ENCODE assay signal across 10 mouse cellular contexts in the genomic region with DNA sequence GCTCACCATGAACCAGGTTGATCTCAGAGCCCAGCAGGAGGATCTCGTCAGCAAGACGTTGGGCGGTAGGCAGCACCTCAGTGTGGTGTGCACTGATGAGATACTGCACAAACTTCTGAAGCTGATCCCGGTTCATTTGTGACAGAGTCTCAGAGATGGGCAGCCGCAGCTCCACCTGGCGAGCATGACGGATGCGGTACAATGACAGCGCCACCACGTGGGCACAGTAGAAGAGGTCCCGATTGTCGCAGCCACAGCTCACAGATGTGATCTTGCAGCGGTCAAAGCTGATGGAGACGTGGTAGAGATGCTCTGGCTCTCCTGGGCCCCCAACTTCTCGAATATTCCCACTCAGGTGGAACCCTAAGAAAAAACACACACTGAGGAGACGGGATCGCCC. TPM values are rescaled to one million over a fixed set of nuclear protein-coding genes. Genes with fewer than 3 reads are reported as not detected.
A peak's percentile ranks its signal among the peaks of the same experiment; 100 is the strongest.
DNase-seq lines count a peak whose midpoint lies in the region; ATAC-seq and TF ChIP-seq lines count a peak whose summit lies in the region.
"Had no signal": no experiment of that assay in that cellular context is flagged by ENCODE, and none has a peak within 500 bp of the region (broad histone marks: within the 10 kb centered on the region; RNA-seq: fewer than 3 reads in every experiment).

No protein-coding gene starts in this region.

- no peaks in the 10 kb centered on the region for H3K9me3 ChIP-seq in hindbrain, postnatal 0 days (ENCODE audit: low read length)
- H3K9me3 ChIP-seq in hindbrain, embryonic 13.5 days, result no peaks in the 10 kb centered on the region
- no peaks in the 10 kb centered on the region for H3K9me3 ChIP-seq in ES-E14 (ENCODE audit: control insufficient read depth, insufficient read depth, low read depth, low read length)
- H3K9me3 ChIP-seq: heart, embryonic 15.5 days had no signal

- H3K4me3 ChIP-seq in hindbrain, postnatal 0 days (ENCODE audit: low read length), result no peak overlapping the region
- no peak overlapping the region for H3K4me3 ChIP-seq in hindbrain, embryonic 13.5 days
- H3K4me3 ChIP-seq in ES-E14 (ENCODE audit: insufficient read depth in 1 of 2, low read depth in 1 of 2, low read length in 2 of 2, poor library complexity in 1 of 2, severe bottlenecking in 1 of 2), result no peak overlapping the region
- H3K4me3 ChIP-seq in embryonic fibroblast, embryonic 13.5 days (ENCODE audit: insufficient read depth, low read length), result no peak overlapping the region
- H3K4me3 ChIP-seq: heart, embryonic 15.5 days had no signal

- 0 out of 2 replicates have a peak, but pooled peaks have one; percentile 8 for ATAC-seq in hindbrain, postnatal 0 days
- ATAC-seq in hindbrain, embryonic 13.5 days (ENCODE audit: low FRiP score), result no peak

- WGBS in hindbrain, postnatal 0 days, result 80% methylated on average over 17 of the region's 17 CpGs
- WGBS in hindbrain, embryonic 13.5 days, result 81% methylated on average over 17 of the region's 17 CpGs

- peak; percentile 49 for TF ChIP-seq CTCF in hindbrain, postnatal 0 days (IDR thresholded peaks at IDR 0.05; ENCODE audit: low read depth)
- peak; percentile 41; the same call in 1 of the 2 replicates for TF ChIP-seq CTCF in embryonic fibroblast, embryonic 13.5 days (IDR thresholded peaks at IDR 0.05; ENCODE audit: borderline replicate concordance, insufficient read depth, low read length)

- in situ Hi-C loops in ES-E14 (cut with MboI; ENCODE audit: low sequenced_read_pairs in 2 of 2, unreplicated experiment in 2 of 2), result no loop called here

- H3K36me3 ChIP-seq in hindbrain, postnatal 0 days (ENCODE audit: insufficient read depth, low read length), result peaks cover 60% of the 10 kb centered on the region
- peaks cover 92% of the 10 kb centered on the region for H3K36me3 ChIP-seq in hindbrain, embryonic 13.5 days
- H3K36me3 ChIP-seq in ES-E14 (ENCODE audit: control insufficient read depth, insufficient read depth, low read length, poor library complexity, severe bottlenecking), result peaks cover 17% of the 10 kb centered on the region; the same call in 1 of the 2 replicates

- H3K27me3 ChIP-seq in hindbrain, postnatal 0 days (ENCODE audit: insufficient read depth, low read length), result no peaks in the 10 kb centered on the region
- no peaks in the 10 kb centered on the region for H3K27me3 ChIP-seq in hindbrain, embryonic 13.5 days
- H3K27me3 ChIP-seq: heart, embryonic 15.5 days had no signal

- peaks cover 7% of the 10 kb centered on the region; the same call in 1 of the 2 replicates for H3K4me1 ChIP-seq in hindbrain, postnatal 0 days (ENCODE audit: insufficient read depth, low read length)
- H3K4me1 ChIP-seq in hindbrain, embryonic 13.5 days (replicated peaks), result peaks cover 31% of the 10 kb centered on the region
- no peaks in the 10 kb centered on the region for H3K4me1 ChIP-seq in ES-E14 (ENCODE audit: control insufficient read depth in 2 of 2, insufficient read depth in 2 of 2, low read length in 2 of 2, poor library complexity in 1 of 2)
- H3K4me1 ChIP-seq in embryonic fibroblast, embryonic 13.5 days (ENCODE audit: control insufficient read depth, insufficient read depth, low read length), result no peaks in the 10 kb centered on the region

- no peak overlapping the region for H3K9ac ChIP-seq in hindbrain, postnatal 0 days (replicated peaks; ENCODE audit: low read length)
- H3K9ac ChIP-seq in hindbrain, embryonic 13.5 days, result no peak overlapping the region
- no peak overlapping the region for H3K9ac ChIP-seq in ES-E14 (ENCODE audit: insufficient read depth, low read depth, low read length, poor library complexity, severe bottlenecking)
- H3K9ac ChIP-seq: heart, embryonic 15.5 days had no signal

- DNase-seq in hindbrain, postnatal 0 days (ENCODE audit: low spot score), result no peak
- DNase-seq in lung, postnatal 10 days, result peak; percentile 19
- DNase-seq in lung, postnatal 25 days (ENCODE audit: low spot score), result no peak
- peak; percentile 36 for DNase-seq in ES-E14 (ENCODE audit: low read depth, low spot score)
- DNase-seq in adrenal gland, adult 2 months, result no peak
- DNase-seq: cerebellum, adult 11-12 months; kidney, adult 18-20 months had no signal

- no peak overlapping the region for H3K27ac ChIP-seq in hindbrain, postnatal 0 days
- no peak overlapping the region for H3K27ac ChIP-seq in hindbrain, embryonic 13.5 days
- H3K27ac ChIP-seq in ES-E14 (ENCODE audit: insufficient read depth, low read depth, low read length, poor library complexity, severe bottlenecking), result no peak overlapping the region
- H3K27ac ChIP-seq in embryonic fibroblast, embryonic 13.5 days (ENCODE audit: insufficient read depth, low read length), result no peak overlapping the region
- H3K27ac ChIP-seq: heart, embryonic 15.5 days had no signal

- H3K4me2 ChIP-seq in hindbrain, postnatal 0 days (ENCODE audit: low read depth, low read length), result no peak overlapping the region
- H3K4me2 ChIP-seq in hindbrain, embryonic 13.5 days, result no peak overlapping the region
- H3K4me2 ChIP-seq: heart, embryonic 15.5 days had no signal

- TF ChIP-seq POLR2A in embryonic fibroblast, embryonic 13.5 days (IDR thresholded peaks at IDR 0.05; ENCODE audit: low read depth, low read length), result no peak

TF ChIP-seq in ES-E14, 5 proteins besides CTCF, POLR2A, EP300 and RAD21:
- TF ChIP-seq MAFK (IDR thresholded peaks at IDR 0.05; ENCODE audit: insufficient read depth, low read depth, low read length) (no peak), ZNF384 (IDR thresholded peaks at IDR 0.05; ENCODE audit: low read depth, low read length) (no peak), ZC3H11A (IDR thresholded peaks at IDR 0.05; ENCODE audit: borderline replicate concordance, low read depth, low read length) (no peak), HCFC1 (IDR thresholded peaks at IDR 0.05; ENCODE audit: borderline replicate concordance, insufficient read depth, low read length) (no peak), CHD2 (IDR thresholded peaks at IDR 0.05; ENCODE audit: low read depth, low read length) (no peak)

RNA-seq across cellular contexts. Expression of gene Zswim4, which starts 6.1 kb away (rescaled TPM):
- 44.1 and 50.6 TPM in 2 replicates for total RNA-seq in hindbrain, postnatal 0 days (2014; rRNA removed)
- 11.0 and 11.3 TPM in 2 replicates for polyA plus RNA-seq in hindbrain, postnatal 0 days (2015; fragmentation: Nextera tagmentation; extraction: Ambion mirVana)
- polyA plus RNA-seq in hindbrain, embryonic 13.5 days (2015; fragmentation: Nextera tagmentation; extraction: Ambion mirVana), result 38.5 and 39.1 TPM in 2 replicates
- 22.1 and 24.6 TPM in 2 replicates for total RNA-seq in ES-E14 (2012; rRNA removed)
- polyA plus RNA-seq in embryonic fibroblast, embryonic 13.5 days (2011; ENCODE audit: insufficient read length, low read depth, missing spikeins), result 7.3 and 10.9 TPM in 2 replicates
- 10 to 100 TPM; 31.4 to 55.6 TPM for total RNA-seq in adrenal gland, adult 2 months (2021)
- 66.3 and 76.1 TPM in 2 replicates for polyA plus RNA-seq in adrenal gland, adult 2 months (2012; rRNA removed)

RNA-seq across cellular contexts. Expression of gene D8Ertd738e, which starts 18.8 kb away (rescaled TPM):
- total RNA-seq in hindbrain, postnatal 0 days (2014; rRNA removed), result 69.4 and 79.5 TPM in 2 replicates
- 318 and 325 TPM in 2 replicates for polyA plus RNA-seq in hindbrain, postnatal 0 days (2015; fragmentation: Nextera tagmentation; extraction: Ambion mirVana)
- 263 and 280 TPM in 2 replicates for polyA plus RNA-seq in hindbrain, embryonic 13.5 days (2015; fragmentation: Nextera tagmentation; extraction: Ambion mirVana)
- total RNA-seq in ES-E14 (2012; rRNA removed), result 148 and 181 TPM in 2 replicates
- polyA plus RNA-seq in embryonic fibroblast, embryonic 13.5 days (2011; ENCODE audit: insufficient read length, low read depth, missing spikeins), result 98.2 and 104 TPM in 2 replicates
- 100 to 1,000 TPM; 268 to 291 TPM for total RNA-seq in adrenal gland, adult 2 months (2021)
- polyA plus RNA-seq in adrenal gland, adult 2 months (2012; rRNA removed), result 58.8 and 67.3 TPM in 2 replicates

RNA-seq across cellular contexts. Expression of gene Mri1, which starts 26.4 kb away (rescaled TPM):
- total RNA-seq in hindbrain, postnatal 0 days (2014; rRNA removed), result 46.1 and 71.6 TPM in 2 replicates
- 41.6 and 44.7 TPM in 2 replicates for polyA plus RNA-seq in hindbrain, postnatal 0 days (2015; fragmentation: Nextera tagmentation; extraction: Ambion mirVana)
- 50.7 and 57.6 TPM in 2 replicates for polyA plus RNA-seq in hindbrain, embryonic 13.5 days (2015; fragmentation: Nextera tagmentation; extraction: Ambion mirVana)
- total RNA-seq in ES-E14 (2012; rRNA removed), result 32.7 and 55.6 TPM in 2 replicates
- polyA plus RNA-seq in embryonic fibroblast, embryonic 13.5 days (2011; ENCODE audit: insufficient read length, low read depth, missing spikeins), result 16.7 and 25.1 TPM in 2 replicates
- total RNA-seq in adrenal gland, adult 2 months (2021), result 10 to 100 TPM; 27.9 to 38.1 TPM
- polyA plus RNA-seq in adrenal gland, adult 2 months (2012; rRNA removed), result 239 and 243 TPM in 2 replicates

RNA-seq across cellular contexts. Expression of gene Ccdc130, which starts 39.4 kb away (rescaled TPM):
- 6.0 and 7.5 TPM in 2 replicates for total RNA-seq in hindbrain, postnatal 0 days (2014; rRNA removed)
- 12.4 and 12.9 TPM in 2 replicates for polyA plus RNA-seq in hindbrain, postnatal 0 days (2015; fragmentation: Nextera tagmentation; extraction: Ambion mirVana)
- polyA plus RNA-seq in hindbrain, embryonic 13.5 days (2015; fragmentation: Nextera tagmentation; extraction: Ambion mirVana), result 21.2 and 24.0 TPM in 2 replicates
- 12.5 and 14.9 TPM in 2 replicates for total RNA-seq in ES-E14 (2012; rRNA removed)
- polyA plus RNA-seq in embryonic fibroblast, embryonic 13.5 days (2011; ENCODE audit: insufficient read length, low read depth, missing spikeins), result 12.0 and 12.1 TPM in 2 replicates
- 10 to 100 TPM; 19.3 to 25.8 TPM for total RNA-seq in adrenal gland, adult 2 months (2021)
- 15.9 and 16.5 TPM in 2 replicates for polyA plus RNA-seq in adrenal gland, adult 2 months (2012; rRNA removed)

RNA-seq across cellular contexts. Expression of gene Nanos3, which starts 45.7 kb away (rescaled TPM):
- total RNA-seq in hindbrain, postnatal 0 days (2014; rRNA removed), result 2.3 and 3.2 TPM in 2 replicates
- 11.5 and 15.5 TPM in 2 replicates for polyA plus RNA-seq in hindbrain, postnatal 0 days (2015; fragmentation: Nextera tagmentation; extraction: Ambion mirVana)
- 10.3 and 10.9 TPM in 2 replicates for polyA plus RNA-seq in hindbrain, embryonic 13.5 days (2015; fragmentation: Nextera tagmentation; extraction: Ambion mirVana)
- total RNA-seq in ES-E14 (2012; rRNA removed), result 7.0 and 9.9 TPM in 2 replicates
- polyA plus RNA-seq in embryonic fibroblast, embryonic 13.5 days (2011; ENCODE audit: insufficient read length, low read depth, missing spikeins), result not detected in 2 replicates
- 1 to 10 TPM; 1.1 to 1.3 TPM for total RNA-seq in adrenal gland, adult 2 months (2021)
- polyA plus RNA-seq in adrenal gland, adult 2 months (2012; rRNA removed), result 0.36 and 1.0 TPM in 2 replicates

Comparison
In these comparisons a context has a peak if more than half of its experiments do, and no peak if none do; other contexts are left out.
1. DNase-seq: peak in lung, postnatal 10 days (single experiment) and ES-E14 (single experiment); none in hindbrain, postnatal 0 days (single experiment), lung, postnatal 25 days (single experiment) and adrenal gland, adult 2 months (single experiment).